Mouse (Mus musculus) cortical plate, adult 2 months (tissue): ENCODE data around the gene Palm.

Source experiments
- CTCF ChIP-seq: fragments of 200-500 bp; IDR thresholded peaks from 2 replicates; pipeline ENCODE4 v1.5.1; 2011; ENCODE audit warnings: mild to moderate bottlenecking, control low read depth, low read length; ENCODE audit not compliant: insufficient read depth; ENCODE audit errors: extremely low read depth
- POLR2A ChIP-seq: fragments of 200-500 bp; IDR thresholded peaks from 2 replicates; pipeline ENCODE4 v1.6.1; 2011; ENCODE audit warnings: mild to moderate bottlenecking, low read length, control low read depth; ENCODE audit not compliant: insufficient read depth; ENCODE audit errors: extremely low read depth

DNA sequence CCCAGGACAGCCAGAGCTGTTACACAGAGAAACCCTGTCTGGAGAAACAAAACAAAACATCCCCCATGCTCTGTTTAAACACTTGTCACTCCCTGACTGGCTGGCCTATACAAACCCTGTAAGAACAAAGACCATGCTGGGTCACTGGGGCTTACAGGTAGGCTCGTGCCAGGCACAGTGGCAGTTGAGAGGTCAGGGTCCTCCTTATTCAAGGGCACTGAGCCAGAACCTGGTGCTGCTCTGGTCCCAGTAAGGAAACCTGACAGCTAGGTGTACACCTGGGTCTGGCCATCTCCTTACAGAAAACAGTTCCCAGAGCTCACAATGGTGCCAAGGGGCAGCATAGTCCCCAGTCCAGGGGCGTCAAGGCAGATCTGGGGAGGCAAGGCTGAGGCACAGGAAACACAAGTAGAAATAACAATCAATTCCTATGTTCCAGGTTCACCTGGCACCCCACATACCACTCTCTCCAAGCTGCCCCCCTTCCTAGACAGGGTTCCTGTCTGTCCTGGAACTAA, 28.1 kb upstream of the Palm start:
- TF ChIP-seq CTCF (no peak), POLR2A (no peak)
